Mouse (Mus musculus) left cerebral cortex, postnatal 25 days (tissue): Measurements from ENCODE around the gene Crot. TPM values are rescaled to one million over a fixed set of nuclear protein-coding genes. Genes with fewer than 3 reads are reported as not detected.

Experiments
- DNase-seq, 2 experiments: peaks; one replicate each; pipeline ENCODE4 v3.0.0; 2022; ENCODE audit warnings: low spot score in 2 of 2, mixed read lengths in 1 of 2
- intact Hi-C: fragments of 180-260 bp; cut with DNase I; formaldehyde crosslinking; loops from one replicate; pipeline ENCODE4 v1.15.1; 2025
- total RNA-seq, 2 experiments: library from RNA; stranded (reverse); gene quantifications; 2 replicates each; pipeline ENCODE4 v1.2.3; 2021

The Crot gene
- total RNA-seq, 2 experiments from 2014 or later: 28.2 to 29.2 TPM

DNA sequence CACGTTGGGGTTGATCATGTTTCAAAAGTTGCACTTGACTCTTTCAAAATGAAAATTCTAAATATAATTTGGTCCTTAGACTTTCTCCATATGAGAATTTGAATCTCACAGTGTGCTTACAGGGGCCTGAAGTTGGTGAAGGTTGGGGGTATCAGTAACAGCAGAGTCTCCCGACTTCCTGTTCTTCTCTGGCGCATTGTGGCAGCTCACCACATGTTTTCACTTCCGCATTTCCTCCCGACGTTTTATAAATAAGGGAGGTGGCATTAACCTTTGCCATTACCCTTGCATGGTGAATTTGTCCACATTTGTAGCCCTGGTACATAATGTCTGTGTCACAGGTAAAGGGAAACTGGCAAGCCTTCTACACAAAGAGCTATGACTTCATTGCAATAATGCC, 80.1 kb downstream of the Crot start:
- DNase-seq: no peak
- intact Hi-C loops: no loop called here

DNA sequence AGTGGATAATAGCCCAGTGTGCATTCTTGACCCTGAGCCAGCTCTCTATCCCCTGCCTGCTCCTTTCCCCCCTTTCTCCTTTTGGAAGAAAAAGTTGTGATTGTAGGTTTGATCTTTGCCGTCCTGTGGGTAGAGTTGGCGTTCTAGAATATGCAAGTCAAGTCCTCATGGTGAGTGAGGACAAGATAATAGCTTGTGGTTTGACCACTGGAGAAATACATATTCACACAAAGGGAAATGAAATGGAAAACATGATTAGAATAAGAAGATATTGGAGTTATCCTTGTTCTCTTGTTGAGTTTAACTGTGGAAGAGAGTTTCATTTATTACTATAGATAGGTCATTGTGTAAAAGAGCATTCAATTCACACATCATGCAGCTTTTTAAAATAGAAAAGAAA, 80.7 kb downstream of the Crot start:
- intact Hi-C loops: no loop called here
- DNase-seq: no peak

Other genes with a start within 250 kb of the Crot start
- 1 to 10 TPM; 2.1 to 2.8 TPM for gene Abcb1b, start 199.2 kb downstream of the Crot start, total RNA-seq
- 1 to 10 TPM; 3.7 to 4.8 TPM for gene Abcb4, start 103.6 kb downstream of the Crot start, total RNA-seq
- 10 to 100 TPM in 1 of 2 experiments, 1 to 10 TPM in 1; 9.5 to 12.2 TPM for gene Tmem243, start 103.3 kb upstream of the Crot start, total RNA-seq
- gene Dmtf1, start 164.5 kb upstream of the Crot start, total RNA-seq: 10 to 100 TPM; 58.6 to 62.0 TPM